Mouse (Mus musculus) cortical plate, adult 2 months (tissue): Measurements from ENCODE around the gene Usp7.

ENCODE experiments used
- CTCF ChIP-seq: fragments of 200-500 bp; IDR thresholded peaks from 2 replicates; pipeline ENCODE4 v1.5.1; 2011; ENCODE audit warnings: mild to moderate bottlenecking, control low read depth, low read length; ENCODE audit not compliant: insufficient read depth; ENCODE audit errors: extremely low read depth
- POLR2A ChIP-seq: fragments of 200-500 bp; IDR thresholded peaks from 2 replicates; pipeline ENCODE4 v1.6.1; 2011; ENCODE audit warnings: mild to moderate bottlenecking, low read length, control low read depth; ENCODE audit not compliant: insufficient read depth; ENCODE audit errors: extremely low read depth

DNA sequence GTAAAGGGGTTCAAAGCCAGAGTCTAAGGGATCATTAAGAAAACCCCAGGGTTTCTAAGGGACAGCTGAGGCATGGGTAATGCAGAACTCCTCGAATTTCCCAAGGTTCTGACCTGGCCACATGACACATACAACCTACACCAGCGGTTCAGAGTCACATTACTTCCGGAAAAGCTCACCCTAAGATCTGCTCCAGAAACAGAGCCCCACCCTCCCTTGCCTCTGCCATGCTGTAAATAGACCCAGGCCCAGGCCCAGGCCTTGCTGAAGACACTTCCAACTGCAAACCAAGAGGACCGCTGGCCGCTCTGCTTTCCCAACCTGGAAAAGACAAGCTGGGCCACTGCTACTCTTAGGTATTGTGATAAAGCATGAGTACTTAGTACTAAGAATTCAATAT is 77.3 kb downstream of the Usp7 start:
- TF ChIP-seq CTCF (no peak), POLR2A (no peak)
